Mouse (Mus musculus): ENCODE measurements around the gene Gm10577.

The Gm10577 gene

DNA sequence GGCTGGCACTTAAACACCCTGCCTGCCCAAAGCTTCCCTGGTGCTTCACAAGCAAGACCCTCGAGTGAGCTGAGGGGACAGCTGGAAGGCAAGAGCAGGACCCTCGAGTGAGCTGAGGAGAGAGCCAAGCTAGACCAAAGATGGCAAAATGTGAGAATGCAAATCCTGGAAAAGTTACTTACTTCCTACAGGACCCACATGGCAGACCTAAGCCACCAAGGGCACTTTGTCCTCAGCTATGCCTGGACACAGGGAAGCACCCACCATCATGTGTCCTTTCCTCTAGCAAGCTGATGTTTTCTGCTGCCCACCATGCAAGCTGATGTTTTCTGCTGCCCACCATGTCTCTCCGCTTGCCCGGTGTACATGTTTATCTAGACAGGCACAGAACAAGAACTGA, at the start of gene Gm10577:
Gene Gm10577 (minus strand): TSS at position 101 of the 400 bp plus-strand sequence.
- no peak for DNase-seq (ENCODE audit: low read depth, low spot score)

GRCm38 (mm10) chr4:101069154-101069971, 48.9 kb upstream of the Gm10577 start:
- peak; percentile 33 for DNase-seq (ENCODE audit: low read depth, low spot score)

GRCm38 (mm10) chr4:101068786-101069153, 48.3 kb upstream of the Gm10577 start, which contains the start of gene Raver2:
Gene Raver2 (plus strand): TSS chr4:101068983.
- peak; percentile 63 for DNase-seq (ENCODE audit: low read depth, low spot score)

GRCm38 (mm10) chr4:101066401-101066800, 45.9 kb upstream of the Gm10577 start:
- no peak for DNase-seq (ENCODE audit: low read depth, low spot score)

DNA sequence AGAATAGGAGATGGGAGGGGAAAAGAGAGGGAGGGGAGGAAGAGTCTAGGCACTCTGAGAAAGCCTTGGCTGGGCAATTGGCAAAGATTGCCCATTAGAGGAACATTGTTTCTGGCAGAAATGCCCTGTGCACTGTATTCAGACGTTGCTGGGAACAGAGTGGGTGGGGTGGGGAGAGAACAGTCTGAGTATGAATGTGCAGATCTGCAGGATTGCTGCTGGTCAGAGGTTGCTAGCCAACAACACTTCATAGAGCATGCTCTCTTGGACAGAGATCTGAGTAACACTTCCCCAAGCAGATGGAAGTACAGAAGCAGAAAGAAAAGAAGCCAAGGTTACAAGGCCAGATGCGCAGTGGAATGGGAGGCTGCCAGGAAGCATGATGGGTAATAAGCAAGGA, 41.6 kb upstream of the Gm10577 start:
- no peak for DNase-seq (ENCODE audit: low read depth, low spot score)

- DNase-seq (ENCODE audit: low read depth, low spot score): no peak
These were observed 26.1 kb upstream of the Gm10577 start for GRCm38 (mm10) chr4:101046576-101046975.

DNA sequence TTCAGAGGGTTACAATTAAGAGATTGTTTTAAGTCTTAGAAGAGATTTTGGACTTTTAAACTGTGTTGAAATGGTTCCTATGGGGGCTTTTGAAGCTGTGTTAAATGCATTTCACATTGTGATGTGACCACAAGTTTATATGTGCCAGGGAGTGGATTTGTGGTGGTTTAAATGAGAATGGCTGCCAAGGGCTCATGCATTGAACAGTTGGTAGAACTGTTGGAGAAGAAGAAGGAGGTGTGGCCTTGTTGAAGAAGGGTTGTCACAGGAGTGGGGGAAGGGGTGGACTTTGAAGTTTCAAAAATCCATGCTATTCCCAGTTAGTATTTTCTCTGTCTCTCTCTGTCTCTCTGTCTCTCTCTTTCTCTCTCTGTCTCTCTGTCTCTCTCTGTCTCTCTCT, 23.7 kb upstream of the Gm10577 start:
- no peak for DNase-seq (ENCODE audit: low read depth, low spot score)

GRCm38 (mm10) chr4:101043691-101044090, 23.2 kb upstream of the Gm10577 start:
- no peak for DNase-seq (ENCODE audit: low read depth, low spot score)

DNA sequence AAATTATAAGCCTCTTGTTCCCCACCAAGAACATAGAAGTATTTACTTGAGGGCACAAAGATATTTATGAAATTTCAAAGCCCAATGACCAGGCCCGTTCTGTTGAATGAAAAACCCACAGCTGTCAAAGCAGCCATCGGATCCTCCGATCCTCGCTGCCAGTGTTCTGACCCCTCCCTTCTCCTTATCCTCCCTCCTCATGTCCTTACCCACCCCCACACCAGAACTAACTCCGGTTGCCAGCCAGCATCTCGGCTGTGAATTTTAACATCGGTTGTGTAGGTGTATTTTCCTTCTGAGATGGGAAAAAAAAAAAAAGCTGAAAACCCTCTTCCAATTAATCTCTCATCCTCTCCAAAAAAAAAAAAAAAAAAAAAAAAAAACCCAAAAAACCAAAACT, 16.7 kb upstream of the Gm10577 start:
- no peak for DNase-seq (ENCODE audit: low read depth, low spot score)

GRCm38 (mm10) chr4:101035131-101035530, 14.6 kb upstream of the Gm10577 start:
- DNase-seq (ENCODE audit: low read depth, low spot score): no peak

DNA sequence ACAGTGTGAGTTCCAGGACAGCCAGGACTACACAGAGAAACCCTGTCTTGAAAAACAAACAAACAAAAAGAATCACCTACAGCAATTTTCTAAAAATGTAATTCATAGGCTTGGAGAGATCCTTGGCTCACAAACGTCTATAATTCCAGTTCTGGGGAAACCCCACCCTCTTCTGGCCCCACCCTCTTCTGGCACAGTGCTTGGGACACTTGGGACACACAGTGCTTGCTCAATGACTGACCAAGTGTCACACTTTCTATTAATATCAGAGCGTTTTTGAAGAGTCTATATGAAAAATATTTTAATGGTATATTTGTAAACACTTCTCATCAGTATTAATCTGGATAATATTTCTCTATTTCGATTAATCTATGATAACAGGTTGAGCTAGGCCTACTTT, 12.6 kb upstream of the Gm10577 start:
- no peak for DNase-seq (ENCODE audit: low read depth, low spot score)

DNA sequence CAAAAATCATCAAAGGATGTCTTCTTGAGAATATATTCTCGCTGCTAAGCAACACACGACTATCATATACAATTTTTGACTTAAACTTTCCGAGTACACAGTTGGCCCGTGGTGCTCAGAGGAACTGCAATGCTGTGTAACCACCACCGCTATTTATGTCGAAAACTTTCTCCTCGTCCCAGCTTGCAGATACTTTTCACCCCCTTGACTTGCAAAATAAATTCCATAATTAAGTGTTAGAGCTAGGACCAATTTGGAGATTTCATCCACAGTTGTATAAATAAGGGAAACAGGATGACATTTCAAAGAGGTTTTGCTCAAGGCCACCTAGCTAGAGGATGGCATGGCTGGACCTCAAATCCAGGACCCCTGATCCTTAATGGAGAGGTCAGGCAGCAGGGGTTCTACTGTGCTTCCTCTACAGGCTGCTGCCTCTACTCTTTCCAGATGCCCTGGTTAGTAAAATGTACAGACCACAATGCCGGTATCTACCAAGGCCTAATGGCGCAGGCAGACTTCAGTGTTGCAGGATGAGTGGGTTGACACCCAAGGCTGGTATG, 7.4 kb upstream of the Gm10577 start:
- DNase-seq (ENCODE audit: low read depth, low spot score): no peak

GRCm38 (mm10) chr4:101026995-101027394, 6.5 kb upstream of the Gm10577 start:
- DNase-seq (ENCODE audit: low read depth, low spot score): no peak

DNA sequence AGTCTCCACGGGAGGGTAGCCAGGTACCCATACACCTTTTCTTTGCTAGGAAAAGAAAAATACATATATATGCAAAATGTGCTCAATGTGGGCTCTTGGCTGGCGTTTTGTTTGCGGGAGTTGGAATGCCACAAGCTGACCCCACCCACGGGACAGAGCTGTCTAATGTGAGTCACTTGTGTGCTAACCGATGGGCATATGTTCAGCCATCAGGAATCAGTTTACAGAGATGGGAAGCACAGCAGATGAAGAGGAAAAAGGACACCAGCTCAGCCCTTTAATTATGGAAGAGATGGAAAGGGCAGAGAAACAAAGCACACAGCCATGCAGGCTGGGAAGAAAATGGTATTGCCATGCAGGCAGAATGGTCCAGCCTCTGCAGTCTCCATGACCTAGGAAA, 6.1 kb upstream of the Gm10577 start:
- DNase-seq (ENCODE audit: low read depth, low spot score): no peak

GRCm38 (mm10) chr4:101017806-101018205, 2.7 kb downstream of the Gm10577 start:
- no peak for DNase-seq (ENCODE audit: low read depth, low spot score)

- no peak for DNase-seq (ENCODE audit: low read depth, low spot score)
These were observed 11.4 kb downstream of the Gm10577 start for GRCm38 (mm10) chr4:101009092-101009491.

GRCm38 (mm10) chr4:101008362-101008769, 12.1 kb downstream of the Gm10577 start:
- no peak for DNase-seq (ENCODE audit: low read depth, low spot score)

GRCm38 (mm10) chr4:101002961-101003360, 17.5 kb downstream of the Gm10577 start:
- DNase-seq (ENCODE audit: low read depth, low spot score): no peak

DNA sequence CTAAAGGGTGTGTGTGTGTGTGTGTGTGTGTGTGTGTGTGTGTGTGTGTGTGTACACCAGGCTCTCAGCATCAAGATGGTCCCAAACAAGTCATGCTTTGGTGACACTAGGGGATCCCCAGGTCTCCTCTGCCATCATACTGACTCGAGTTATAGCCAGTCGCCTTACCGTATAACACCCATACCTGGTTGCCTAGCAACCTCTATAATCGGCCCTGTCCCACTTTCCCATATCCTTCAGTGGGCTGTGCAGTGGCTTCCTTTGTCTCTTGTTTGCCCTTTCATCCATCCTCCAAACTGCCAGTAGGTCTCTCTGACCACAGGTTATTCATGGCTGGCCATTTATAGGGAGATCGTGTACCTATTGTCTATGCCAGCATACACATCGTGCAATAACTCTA, 19.4 kb downstream of the Gm10577 start:
- DNase-seq (ENCODE audit: low read depth, low spot score): no peak

GRCm38 (mm10) chr4:101000622-101001021, 19.9 kb downstream of the Gm10577 start:
- no peak for DNase-seq (ENCODE audit: low read depth, low spot score)

GRCm38 (mm10) chr4:100998906-100999305, 21.6 kb downstream of the Gm10577 start:
- DNase-seq (ENCODE audit: low read depth, low spot score): no peak

- DNase-seq (ENCODE audit: low read depth, low spot score): peak; percentile 53
These were observed 22.4 kb downstream of the Gm10577 start for GRCm38 (mm10) chr4:100998145-100998544.

DNA sequence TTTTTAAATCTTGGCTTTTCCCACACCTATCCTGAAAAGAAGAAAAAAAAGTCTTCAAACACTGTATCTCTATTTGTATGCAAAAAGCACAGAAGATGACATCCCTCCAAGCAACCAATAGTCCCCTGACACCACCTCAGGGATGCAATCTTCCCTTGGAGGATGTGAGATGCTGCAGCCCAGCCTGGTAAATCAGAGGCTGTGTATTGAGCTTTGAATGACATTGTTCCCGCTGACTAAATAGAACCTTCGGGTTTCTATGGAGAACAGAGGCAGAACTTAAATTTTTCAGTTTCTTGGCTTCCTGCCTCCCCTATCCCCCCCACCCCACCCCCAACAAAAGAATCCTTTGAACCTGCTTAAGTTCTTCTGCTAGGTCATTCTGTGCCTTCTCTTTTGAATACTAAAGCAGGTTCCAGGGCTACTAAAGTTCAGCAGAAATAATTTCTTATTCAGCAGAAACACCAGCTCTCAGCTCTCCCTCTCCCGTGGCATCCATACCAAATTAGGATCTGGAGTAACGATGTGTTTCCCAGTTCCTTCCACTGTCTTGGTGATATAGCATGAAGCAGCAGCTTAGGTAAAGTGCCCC, 24.3 kb downstream of the Gm10577 start:
- DNase-seq (ENCODE audit: low read depth, low spot score): no peak
